Mouse (Mus musculus) splenic B cell, adult 2 months (primary cell): ENCODE data around the gene Psmc5.

Experiments
- DNase-seq: peaks from one replicate; pipeline ENCODE4 v3.0.0-alpha.2; 2011; ENCODE audit warnings: low read depth, low spot score
- H3K27me3 ChIP-seq: 2 replicates; pipeline ENCODE4 v1.6.1; 2012; ENCODE audit warnings: mild to moderate bottlenecking, low read length, moderate library complexity, mixed read lengths; ENCODE audit not compliant: control insufficient read depth, poor library complexity, insufficient read depth, severe bottlenecking
- H3K36me3 ChIP-seq: 2 replicates; pipeline ENCODE4 v1.6.1; 2012; ENCODE audit warnings: mild to moderate bottlenecking, low read length, moderate library complexity, mixed read lengths; ENCODE audit not compliant: control insufficient read depth, poor library complexity, insufficient read depth, severe bottlenecking

Psmc5 gene

DNA sequence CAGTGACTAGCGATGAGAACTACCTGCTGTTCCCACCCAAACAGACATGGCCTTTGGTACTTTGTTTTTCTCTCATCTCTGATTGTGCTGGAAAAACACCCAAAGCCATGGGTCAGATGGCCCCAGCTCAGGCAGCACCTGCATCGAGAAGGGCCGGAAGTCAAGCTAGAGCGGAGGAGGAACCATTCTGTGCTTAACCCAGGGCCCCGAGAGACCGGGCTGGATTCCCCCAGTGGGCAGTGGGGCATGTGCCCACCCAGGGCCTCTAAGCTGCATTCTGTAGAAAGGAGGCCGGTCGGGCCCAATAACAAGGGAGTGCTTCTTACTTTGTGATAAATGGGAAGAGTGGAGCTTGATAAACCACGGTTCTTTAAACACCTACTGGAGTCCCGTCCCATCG is 52.2 kb downstream of the Psmc5 start:
- DNase-seq, result peak; percentile 88
- peaks cover 23% of the 10 kb centered on the region for H3K36me3 ChIP-seq
- H3K27me3 ChIP-seq, result no peaks in the 10 kb centered on the region

DNA sequence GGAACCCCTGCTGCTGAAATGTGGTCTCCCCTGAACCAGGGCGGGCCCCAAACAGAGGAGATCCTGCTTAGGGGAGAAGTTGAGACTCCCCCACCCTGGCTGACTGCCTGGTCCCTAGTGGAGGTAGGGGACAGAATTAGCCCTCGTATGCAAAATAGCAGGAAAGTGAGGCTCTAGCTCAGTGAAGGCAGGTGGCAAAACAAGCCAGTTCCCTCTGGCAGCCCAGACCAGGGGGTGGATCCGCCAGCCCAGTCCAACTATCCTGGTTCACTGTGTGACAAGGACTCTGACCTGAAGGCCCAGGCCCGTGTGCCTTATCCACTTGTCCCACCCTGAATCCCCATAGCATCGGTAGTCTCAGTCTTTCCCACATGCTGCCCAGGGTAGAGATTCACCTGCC is 54.2 kb downstream of the Psmc5 start:
- peak; percentile 78 for DNase-seq
- H3K36me3 ChIP-seq, result peaks cover 27% of the 10 kb centered on the region
- no peaks in the 10 kb centered on the region for H3K27me3 ChIP-seq
